Mouse (Mus musculus) kidney, postnatal 0 days (tissue): ENCODE data around the gene Tmem253. TPM values are rescaled to one million over a fixed set of nuclear protein-coding genes. Genes with fewer than 3 reads are reported as not detected.
A peak's percentile ranks its signal among the peaks of the same experiment; 100 is the strongest.

ENCODE experiments used
- ATAC-seq: fragments of 200-750 bp; cut with Nextera tagmentation; replicated peaks from 2 replicates; pipeline ENCODE4 v1.8.0; 2017; ENCODE audit warnings: low read depth, moderate number of reproducible peaks, moderate TSS enrichment, moderate library complexity; ENCODE audit not compliant: low FRiP score
- DNase-seq: peaks from one replicate; pipeline ENCODE4 v3.0.0-alpha.2; 2016; ENCODE audit warnings: low spot score
- H3K27ac ChIP-seq: fragments of 300-500 bp; sonication (generic); 2 replicates; pipeline ENCODE4 v1.5.1; 2014; ENCODE audit warnings: mild to moderate bottlenecking
- H3K27me3 ChIP-seq: fragments of 300-500 bp; sonication (generic); 2 replicates; pipeline ENCODE4 v1.6.1; 2014; ENCODE audit warnings: low read length, mixed read lengths; ENCODE audit not compliant: insufficient read depth
- H3K36me3 ChIP-seq: fragments of 300-500 bp; sonication (generic); 2 replicates; pipeline ENCODE4 v1.6.1; 2014; ENCODE audit warnings: low read length, mixed read lengths; ENCODE audit not compliant: insufficient read depth
- H3K4me1 ChIP-seq: fragments of 300-500 bp; sonication (generic); replicated peaks from 2 replicates; pipeline ENCODE4 v1.6.1; 2014; ENCODE audit warnings: antibody characterized with exemption, low read length, mixed read lengths; ENCODE audit not compliant: insufficient read depth
- H3K4me2 ChIP-seq: fragments of 300-500 bp; sonication (generic); 2 replicates; pipeline ENCODE4 v1.6.1; 2014; ENCODE audit warnings: mild to moderate bottlenecking, low read length, moderate library complexity, mixed read lengths
- H3K4me3 ChIP-seq: fragments of 300-500 bp; sonication (generic); replicated peaks from 2 replicates; pipeline ENCODE4 v1.5.1; 2014; ENCODE audit warnings: low read depth, low read length
- H3K9ac ChIP-seq: fragments of 300-500 bp; sonication (generic); 2 replicates; pipeline ENCODE4 v1.6.1; 2014; ENCODE audit warnings: low read depth, low read length
- H3K9me3 ChIP-seq: fragments of 300-500 bp; sonication (generic); replicated peaks from 2 replicates; pipeline ENCODE4 v1.6.1; 2016; ENCODE audit warnings: low read length, inconsistent platforms, mixed read lengths
- CTCF ChIP-seq: IDR thresholded peaks from 2 replicates; pipeline ENCODE4 v1.5.1; 2016; ENCODE audit warnings: antibody characterized with exemption, low read depth, mild to moderate bottlenecking, moderate library complexity
- WGBS: fragments of 180-500 bp; shearing (Covaris S2); extraction: QIAGEN DNeasy Blood & Tissue Kit; methylation state at CpG from one replicate; pipeline ENCODE4 v1.1.7; 2014; 5-methylcytosine and 5-hydroxymethylcytosine counted together
- polyA plus RNA-seq: library from polyadenylated mRNA; unstranded; fragments of >200 nt; fragmentation: Nextera tagmentation; extraction: Ambion mirVana; gene quantifications from 2 replicates; pipeline ENCODE4 v1.2.1, GENCODE M21; 2015

Gene Tmem253
- polyA plus RNA-seq, 1 experiment from 2014 or later: 2.3 TPM

GRCm38 (mm10) chr14:52019590-52020340, 4.3 kb downstream of the Tmem253 start:
- peak; percentile 57; the same call in 1 of the 2 replicates for TF ChIP-seq CTCF
- WGBS: under 1% methylated on average over 74 of the region's 74 CpGs
- peaks cover 34% of the 10 kb centered on the region for H3K4me1 ChIP-seq

GRCm38 (mm10) chr14:52020486-52021137, 5.2 kb downstream of the Tmem253 start, which contains the start of gene Zfp219:
Gene Zfp219 (minus strand): TSS chr14:52020733.
- TF ChIP-seq CTCF: peak; percentile 83
- Histone ChIP-seq H3K36me3 (no peaks in the 10 kb centered on the region), H3K27me3 (no peaks in the 10 kb centered on the region), H3K4me1 (peaks cover 30% of the 10 kb centered on the region), H3K4me2 (peak within 1 kb of the TSS; percentile 74), H3K27ac (peak within 1 kb of the TSS; percentile 100), H3K9me3 (no peaks in the 10 kb centered on the region), H3K4me3 (peak within 1 kb of the TSS; percentile 67), H3K9ac (peak within 1 kb of the TSS; percentile 86)
- ATAC-seq: peak; percentile 70
- 2% methylated on average over 15 of the region's 15 CpGs for WGBS
- peak; percentile 96 for DNase-seq

More at GRCm38 (mm10) chr14:52019590-52020340, 4.3 kb downstream of the Tmem253 start:
- Histone ChIP-seq H3K27me3 (no peaks in the 10 kb centered on the region), H3K36me3 (no peaks in the 10 kb centered on the region), H3K27ac (peak overlapping the region; percentile 100), H3K9ac (peak overlapping the region; percentile 86), H3K9me3 (no peaks in the 10 kb centered on the region), H3K4me2 (peak overlapping the region; percentile 74), H3K4me3 (peak overlapping the region; percentile 67)
- DNase-seq: peak; percentile 99
- peak; percentile 89 for ATAC-seq

GRCm38 (mm10) chr14:52021138-52021529, 5.7 kb downstream of the Tmem253 start:
- no peaks in the 10 kb centered on the region for H3K27me3 ChIP-seq
- no peaks in the 10 kb centered on the region for H3K9me3 ChIP-seq
- no peak for ATAC-seq
- WGBS: 48% methylated on average over 4 of the region's 4 CpGs
- no peak overlapping the region for H3K4me3 ChIP-seq
- no peak overlapping the region; the same call in 1 of the 2 replicates for H3K9ac ChIP-seq
- TF ChIP-seq CTCF: no peak
- peak overlapping the region; percentile 100 for H3K27ac ChIP-seq
- DNase-seq: no peak
- H3K36me3 ChIP-seq: no peaks in the 10 kb centered on the region
- peaks cover 25% of the 10 kb centered on the region for H3K4me1 ChIP-seq
- peak overlapping the region; percentile 74 for H3K4me2 ChIP-seq

- Histone ChIP-seq H3K9ac (no peak overlapping the region), H3K4me1 (peaks cover 20% of the 10 kb centered on the region), H3K27me3 (no peaks in the 10 kb centered on the region), H3K4me3 (no peak overlapping the region), H3K36me3 (no peaks in the 10 kb centered on the region), H3K27ac (peak overlapping the region; percentile 100; the same call in 1 of the 2 replicates), H3K9me3 (no peaks in the 10 kb centered on the region), H3K4me2 (0 out of 2 replicates have a peak overlapping the region, but pooled peaks have one; percentile 74)
- no peak for TF ChIP-seq CTCF
- 85% methylated on average over 8 of the region's 8 CpGs for WGBS
- ATAC-seq (no peak), DNase-seq (no peak)
Observed at GRCm38 (mm10) chr14:52021568-52022212, 6.2 kb downstream of the Tmem253 start.

GRCm38 (mm10) chr14:52022244-52022708, 6.8 kb downstream of the Tmem253 start:
- ATAC-seq: no peak

More at GRCm38 (mm10) chr14:52022244-52022708, 6.8 kb downstream of the Tmem253 start:
- Histone ChIP-seq H3K36me3 (no peaks in the 10 kb centered on the region), H3K9me3 (no peaks in the 10 kb centered on the region), H3K4me1 (peaks cover 15% of the 10 kb centered on the region), H3K27me3 (no peaks in the 10 kb centered on the region), H3K27ac (peak overlapping the region; percentile 79), H3K4me2 (peak overlapping the region; percentile 51), H3K9ac (no peak overlapping the region), H3K4me3 (peak overlapping the region; percentile 2; the same call in 1 of the 2 replicates)
- 63% methylated on average over 3 of the region's 3 CpGs for WGBS
- no peak for TF ChIP-seq CTCF
- DNase-seq: no peak
